Comparison of ENCODE assay signal across 23 mouse cellular contexts in genomic region chr17:16101548-16101947, GRCm38 (mm10).
"Had no signal": no experiment of that assay in that cellular context is flagged by ENCODE, and none has a peak within 500 bp of the region (broad histone marks: within the 10 kb centered on the region; RNA-seq: fewer than 3 reads in every experiment).

No protein-coding gene starts in this region.

- H3K27ac ChIP-seq: gastrocnemius, adult 2 months; heart, embryonic 10.5 days; hindbrain, embryonic 13.5 days; hindbrain, embryonic 15.5 days; hindbrain, postnatal 0 days; limb, embryonic 12.5 days; liver, embryonic 13.5 days had no signal

- H3K9me3 ChIP-seq: heart, embryonic 10.5 days; heart, embryonic 12.5 days; hindbrain, embryonic 13.5 days; hindbrain, embryonic 15.5 days; limb, embryonic 12.5 days; liver, embryonic 13.5 days had no signal

- H3K4me2 ChIP-seq: heart, embryonic 12.5 days; hindbrain, embryonic 13.5 days; hindbrain, embryonic 15.5 days; limb, embryonic 12.5 days; liver, embryonic 11.5 days; liver, embryonic 13.5 days had no signal

- H3K9ac ChIP-seq: heart, embryonic 12.5 days; hindbrain, embryonic 13.5 days; hindbrain, embryonic 15.5 days; limb, embryonic 12.5 days; liver, embryonic 13.5 days had no signal

- H3K27me3 ChIP-seq: heart, embryonic 12.5 days; hindbrain, embryonic 13.5 days; hindbrain, embryonic 15.5 days; limb, embryonic 12.5 days; liver, embryonic 13.5 days had no signal

- H3K4me3 ChIP-seq: gastrocnemius, adult 2 months; heart, embryonic 10.5 days; heart, embryonic 12.5 days; hindbrain, embryonic 13.5 days; hindbrain, embryonic 15.5 days; limb, embryonic 12.5 days; liver, embryonic 13.5 days had no signal

- DNase-seq: gastrocnemius, adult 2 months; gastrocnemius, postnatal 10 days; gastrocnemius, postnatal 25 days; heart, adult 18-20 months; heart, postnatal 10 days; heart, postnatal 4 days; kidney, adult 11 months; kidney, adult 2 months; kidney, postnatal 14 days; kidney, postnatal 36 days; layer of hippocampus, adult 9-11 months; layer of hippocampus, postnatal 36 days; left cerebral cortex, postnatal 4 days; liver; liver, embryonic 13.5 days had no signal

- H3K36me3 ChIP-seq: heart, embryonic 10.5 days; heart, embryonic 12.5 days; hindbrain, embryonic 13.5 days; hindbrain, embryonic 15.5 days; limb, embryonic 12.5 days; liver, embryonic 13.5 days had no signal

- H3K4me1 ChIP-seq: heart, embryonic 10.5 days; heart, embryonic 12.5 days; hindbrain, embryonic 13.5 days; hindbrain, embryonic 15.5 days; limb, embryonic 12.5 days; liver, embryonic 13.5 days had no signal

- ATAC-seq: hindbrain, postnatal 0 days; intestine, embryonic 16.5 days had no signal
